Mouse (Mus musculus) intestine, embryonic 16.5 days (tissue): ENCODE results near the gene Dennd4c. TPM values are rescaled to one million over a fixed set of nuclear protein-coding genes. Genes with fewer than 3 reads are reported as not detected.
"Not testable (repeated sequence)": the region's sequence is repeated elsewhere in the genome, so short reads cannot be mapped to it uniquely, and the experiment has no call there.

Source experiments
- ATAC-seq: fragments of 200-750 bp; cut with Nextera tagmentation; 2 replicates; pipeline ENCODE4 v1.8.0; 2017; ENCODE audit warnings: moderate TSS enrichment, moderate library complexity
- H3K27ac ChIP-seq: fragments of 300-500 bp; sonication (generic); 2 replicates; pipeline ENCODE4 v1.5.1; 2014; ENCODE audit warnings: mild to moderate bottlenecking, low read length
- H3K27me3 ChIP-seq: fragments of 300-500 bp; sonication (generic); replicated peaks from 2 replicates; pipeline ENCODE4 v1.6.1; 2014; ENCODE audit warnings: low read length, control low read depth, mixed read lengths; ENCODE audit not compliant: control insufficient read depth, insufficient read depth
- H3K36me3 ChIP-seq: fragments of 300-500 bp; sonication (generic); 2 replicates; pipeline ENCODE4 v1.6.1; 2014; ENCODE audit warnings: low read length, control low read depth; ENCODE audit not compliant: control insufficient read depth, insufficient read depth
- H3K4me1 ChIP-seq: fragments of 300-500 bp; sonication (generic); 2 replicates; pipeline ENCODE4 v1.6.1; 2014; ENCODE audit warnings: low read length, control low read depth, mixed read lengths; ENCODE audit not compliant: control insufficient read depth, insufficient read depth
- H3K4me2 ChIP-seq: fragments of 300-500 bp; sonication (generic); 2 replicates; pipeline ENCODE4 v1.6.1; 2014; ENCODE audit warnings: low read depth, low read length, control low read depth
- H3K4me3 ChIP-seq: fragments of 300-500 bp; sonication (generic); 2 replicates; pipeline ENCODE4 v1.5.1; 2014; ENCODE audit warnings: mild to moderate bottlenecking, low read length
- H3K9ac ChIP-seq: fragments of 300-500 bp; sonication (generic); 2 replicates; pipeline ENCODE4 v1.6.1; 2014; ENCODE audit warnings: low read depth, low read length
- H3K9me3 ChIP-seq: fragments of 300-500 bp; sonication (generic); 2 replicates; pipeline ENCODE4 v1.6.1; 2016; ENCODE audit warnings: low read length, control low read depth; ENCODE audit not compliant: control insufficient read depth
- WGBS: fragments of 180-500 bp; shearing (Covaris S2); extraction: QIAGEN DNeasy Blood & Tissue Kit; methylation state at CpG from one replicate; pipeline ENCODE4 v1.1.7; 2014; 5-methylcytosine and 5-hydroxymethylcytosine counted together
- polyA plus RNA-seq: library from polyadenylated mRNA; unstranded; fragments of >200 nt; fragmentation: Nextera tagmentation; extraction: Ambion mirVana; gene quantifications from 2 replicates; pipeline ENCODE4 v1.2.1, GENCODE M21; 2015

Dennd4c gene
- polyA plus RNA-seq, 1 experiment from 2014 or later, result 2.9 TPM

DNA sequence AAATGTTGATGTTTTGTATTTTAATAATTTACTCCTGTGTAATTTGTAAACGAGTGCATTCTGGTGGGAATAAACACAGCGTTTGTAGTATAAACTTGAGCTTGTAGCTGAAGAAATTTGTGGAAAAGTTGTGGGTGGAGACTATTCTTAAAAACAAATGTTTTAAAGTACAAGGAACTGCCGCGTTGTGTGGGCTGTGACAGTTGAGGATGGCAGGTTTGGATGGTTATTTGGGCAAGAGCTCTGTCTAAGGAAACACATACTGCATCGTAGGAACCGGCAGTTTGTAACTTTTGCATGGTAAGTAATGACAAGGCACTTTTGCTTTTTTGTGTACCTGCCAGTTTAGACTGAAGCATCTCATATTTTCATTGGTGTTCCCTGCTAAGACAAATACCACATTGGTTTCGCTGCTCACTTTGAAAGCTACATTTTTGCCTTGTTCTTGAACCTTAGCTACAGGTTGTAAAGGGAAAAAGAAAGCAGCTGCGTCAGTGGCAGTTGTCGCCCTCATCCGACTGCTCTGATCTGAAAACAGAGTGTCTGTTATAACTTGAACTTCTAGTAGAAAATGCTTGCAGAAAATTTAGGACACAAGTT is 2.1 kb downstream of the Dennd4c start:
- H3K4me2 ChIP-seq, result no peak overlapping the region
- WGBS, result 65% methylated on average over 10 of the region's 10 CpGs
- no peaks in the 10 kb centered on the region for H3K36me3 ChIP-seq
- H3K27me3 ChIP-seq, result no peaks in the 10 kb centered on the region
- ATAC-seq, result no peak
- H3K4me3 ChIP-seq, result no peak overlapping the region
- H3K9me3 ChIP-seq, result no peaks in the 10 kb centered on the region
- H3K27ac ChIP-seq, result no peak overlapping the region
- no peak overlapping the region for H3K9ac ChIP-seq
- peaks cover 2% of the 10 kb centered on the region; the same call in 1 of the 2 replicates for H3K4me1 ChIP-seq

DNA sequence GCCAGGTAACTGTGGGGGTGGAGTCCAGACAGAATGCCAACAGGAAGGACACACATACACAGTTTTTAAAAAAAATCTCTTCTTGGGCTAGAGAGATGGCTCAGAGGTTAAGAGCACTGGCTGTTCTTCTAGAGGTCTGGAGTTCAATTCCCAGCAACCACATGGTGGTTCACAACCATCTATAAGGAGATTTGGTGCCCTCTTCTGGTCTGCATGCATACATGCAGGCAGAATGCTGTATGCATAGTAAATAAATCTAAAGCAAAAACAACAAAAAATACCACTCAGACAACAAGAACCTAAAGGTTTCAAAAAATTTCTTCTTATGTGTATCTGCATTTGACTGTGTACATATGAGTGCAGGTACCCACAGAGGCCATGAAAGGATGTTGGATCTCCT is 16.0 kb downstream of the Dennd4c start:
- H3K27me3 ChIP-seq, result no peaks in the 10 kb centered on the region
- no peak overlapping the region for H3K4me2 ChIP-seq
- H3K36me3 ChIP-seq, result no peaks in the 10 kb centered on the region
- ATAC-seq, result no peak
- H3K4me3 ChIP-seq, result no peak overlapping the region
- no peak overlapping the region for H3K9ac ChIP-seq
- no peaks in the 10 kb centered on the region for H3K4me1 ChIP-seq
- H3K27ac ChIP-seq, result no peak overlapping the region
- no peaks in the 10 kb centered on the region for H3K9me3 ChIP-seq

DNA sequence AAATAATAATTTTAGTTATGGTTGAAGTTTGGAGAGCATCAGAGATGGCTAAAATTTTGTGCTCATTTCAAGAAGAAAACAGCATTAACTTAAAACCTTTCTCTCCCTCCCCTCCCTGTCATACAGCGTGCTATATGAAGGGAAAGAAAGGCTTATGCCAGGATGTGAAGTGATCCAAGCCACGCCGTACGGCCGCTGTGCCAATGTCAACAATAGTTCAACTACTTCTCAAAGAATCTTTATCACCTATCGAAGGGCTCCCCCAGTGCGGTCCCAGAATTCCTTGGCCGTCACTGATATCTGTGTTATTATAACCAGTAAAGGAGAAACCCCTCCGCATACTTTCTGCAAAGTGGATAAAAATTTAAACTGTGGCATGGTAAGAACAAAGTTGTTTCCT is 29.2 kb downstream of the Dennd4c start:
- Histone ChIP-seq H3K27me3 (no peaks in the 10 kb centered on the region), H3K9me3 (no peaks in the 10 kb centered on the region), H3K4me1 (no peaks in the 10 kb centered on the region), H3K27ac (no peak overlapping the region), H3K36me3 (0 out of 2 replicates have a peak, but pooled peaks cover 2% of the 10 kb centered on the region), H3K4me3 (no peak overlapping the region), H3K9ac (no peak overlapping the region), H3K4me2 (no peak overlapping the region)
- WGBS, result 82% methylated on average over 9 of the region's 9 CpGs
- ATAC-seq, result no peak

DNA sequence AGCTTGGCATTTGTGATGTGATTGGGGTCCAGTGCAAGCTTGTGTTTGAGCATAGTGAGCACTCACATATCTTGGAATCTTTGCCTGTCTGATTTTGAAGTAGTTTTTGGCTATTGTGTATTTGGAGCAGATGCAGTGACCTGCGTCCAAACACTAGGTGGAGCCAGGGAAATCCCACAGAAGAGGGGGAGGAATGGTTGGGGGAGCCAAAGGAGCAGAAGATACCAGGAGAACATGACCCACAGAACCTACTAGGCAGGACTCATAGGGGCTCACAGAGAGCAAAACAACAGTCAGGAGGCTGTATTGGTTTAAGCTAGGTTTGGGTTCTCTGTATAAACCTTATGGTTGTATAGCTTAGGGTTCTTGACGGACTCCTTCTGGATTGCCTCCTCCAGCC is 62.2 kb downstream of the Dennd4c start:
- Histone ChIP-seq H3K9ac (no peak overlapping the region), H3K27ac (no peak overlapping the region), H3K4me3 (no peak overlapping the region), H3K36me3 (0 out of 2 replicates have a peak, but pooled peaks cover 3% of the 10 kb centered on the region), H3K4me2 (no peak overlapping the region), H3K9me3 (no peaks in the 10 kb centered on the region), H3K27me3 (no peaks in the 10 kb centered on the region), H3K4me1 (no peaks in the 10 kb centered on the region)
- no peak for ATAC-seq
- WGBS, result 61% methylated on average over 2 of the region's 2 CpGs

DNA sequence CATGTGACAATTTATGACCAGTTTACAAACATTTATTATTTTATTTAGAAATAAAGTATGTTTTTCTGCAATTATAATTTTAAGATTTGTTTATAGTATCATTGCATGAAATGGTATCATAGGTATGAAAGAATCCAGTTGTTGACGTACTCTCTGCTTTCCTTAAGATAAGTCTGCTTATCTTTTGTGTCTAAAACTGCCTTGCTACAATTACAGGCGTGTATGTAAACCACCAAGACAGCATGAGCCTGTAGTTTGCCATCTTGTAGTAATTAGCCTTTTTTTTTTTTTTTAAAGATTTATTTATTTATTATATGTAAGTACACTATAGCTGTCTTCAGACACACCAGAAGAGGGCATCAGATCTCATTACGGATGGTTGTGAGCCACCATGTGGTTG is 66.5 kb downstream of the Dennd4c start:
- Histone ChIP-seq H3K4me1 (no peaks in the 10 kb centered on the region), H3K9ac (no peak overlapping the region), H3K27me3 (no peaks in the 10 kb centered on the region), H3K4me2 (no peak overlapping the region), H3K4me3 (no peak overlapping the region), H3K27ac (no peak overlapping the region), H3K9me3 (no peaks in the 10 kb centered on the region), H3K36me3 (0 out of 2 replicates have a peak, but pooled peaks cover 3% of the 10 kb centered on the region)
- ATAC-seq, result no peak
- WGBS, result 90% methylated on average over 2 of the region's 3 CpGs

DNA sequence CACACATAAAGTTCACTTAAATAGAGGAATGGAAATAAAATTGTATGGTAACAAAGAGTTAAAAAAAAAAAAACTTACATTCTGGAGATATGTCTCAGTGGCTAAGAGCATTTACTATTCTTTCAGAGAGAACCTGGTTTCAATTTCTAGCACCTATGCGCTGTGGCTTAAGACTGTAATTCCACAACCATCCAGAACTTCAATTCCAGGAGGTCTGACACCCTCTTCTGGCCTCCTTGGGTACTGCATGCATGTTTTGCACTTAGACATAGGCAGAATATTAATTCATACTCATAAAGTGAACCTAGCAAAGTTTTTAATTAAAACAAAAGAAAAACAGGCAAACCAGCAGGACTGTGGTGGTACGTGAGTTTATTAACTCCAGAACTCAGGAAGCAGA is 74.8 kb downstream of the Dennd4c start:
- Histone ChIP-seq H3K4me1 (no peaks in the 10 kb centered on the region), H3K9me3 (no peaks in the 10 kb centered on the region), H3K27ac (no peak overlapping the region), H3K9ac (no peak overlapping the region), H3K36me3 (0 out of 2 replicates have a peak, but pooled peaks cover 4% of the 10 kb centered on the region), H3K4me2 (no peak overlapping the region), H3K4me3 (no peak overlapping the region), H3K27me3 (no peaks in the 10 kb centered on the region)
- WGBS, result 85% methylated on average over 2 of the region's 2 CpGs
- ATAC-seq, result no peak

DNA sequence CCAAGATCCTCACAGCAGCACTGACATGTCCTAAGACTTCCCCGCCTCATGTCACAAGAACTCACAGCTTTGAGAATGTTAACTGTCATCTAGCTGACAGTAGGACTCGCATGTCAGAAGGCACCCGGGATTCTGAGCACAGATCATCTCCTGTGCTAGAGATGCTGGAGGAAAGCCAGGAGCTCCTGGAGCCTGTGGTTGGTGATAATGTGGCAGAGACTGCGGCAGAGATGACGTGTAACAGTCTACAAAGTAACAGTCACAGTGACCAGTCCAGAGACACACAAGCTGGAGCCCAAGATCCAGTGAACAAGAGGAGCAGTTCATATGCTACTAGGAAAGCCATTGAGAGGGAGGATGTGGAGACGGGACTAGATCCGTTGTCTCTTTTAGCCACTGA is 76.8 kb downstream of the Dennd4c start:
- H3K9ac ChIP-seq, result no peak overlapping the region
- no peaks in the 10 kb centered on the region for H3K4me1 ChIP-seq
- H3K36me3 ChIP-seq, result 0 out of 2 replicates have a peak, but pooled peaks cover 5% of the 10 kb centered on the region
- H3K4me2 ChIP-seq, result no peak overlapping the region
- no peak overlapping the region for H3K4me3 ChIP-seq
- H3K27me3 ChIP-seq, result no peaks in the 10 kb centered on the region
- WGBS, result 90% methylated on average over 7 of the region's 7 CpGs
- no peak for ATAC-seq
- no peak overlapping the region for H3K27ac ChIP-seq
- no peaks in the 10 kb centered on the region for H3K9me3 ChIP-seq

DNA sequence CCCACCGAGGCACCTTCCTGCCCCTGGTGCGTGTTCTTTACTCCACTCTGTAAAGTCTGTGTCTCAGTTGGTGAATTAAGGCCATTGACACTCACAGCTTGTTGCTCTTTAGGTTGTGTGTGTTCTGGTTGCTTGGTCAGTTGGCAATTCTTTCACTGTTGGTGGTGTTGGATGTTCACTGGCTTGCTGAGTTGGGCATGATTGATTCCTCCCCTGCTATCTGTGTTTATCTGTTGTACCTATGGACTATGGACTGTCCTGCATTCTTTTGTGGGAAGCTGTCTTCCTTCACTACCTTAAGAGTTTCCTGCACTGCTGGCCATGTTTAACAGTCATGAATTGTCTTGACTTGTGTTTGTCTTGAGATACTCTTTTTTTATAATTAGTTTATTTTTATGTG is 83.5 kb downstream of the Dennd4c start:
- Histone ChIP-seq H3K9ac (no peak overlapping the region), H3K27me3 (no peaks in the 10 kb centered on the region), H3K36me3 (peaks cover 5% of the 10 kb centered on the region; the same call in 1 of the 2 replicates), H3K4me2 (no peak overlapping the region), H3K4me1 (no peaks in the 10 kb centered on the region), H3K9me3 (no peaks in the 10 kb centered on the region), H3K27ac (no peak overlapping the region), H3K4me3 (no peak overlapping the region)
- peak; percentile 67 for ATAC-seq
- 90% methylated on average over 2 of the region's 2 CpGs for WGBS

DNA sequence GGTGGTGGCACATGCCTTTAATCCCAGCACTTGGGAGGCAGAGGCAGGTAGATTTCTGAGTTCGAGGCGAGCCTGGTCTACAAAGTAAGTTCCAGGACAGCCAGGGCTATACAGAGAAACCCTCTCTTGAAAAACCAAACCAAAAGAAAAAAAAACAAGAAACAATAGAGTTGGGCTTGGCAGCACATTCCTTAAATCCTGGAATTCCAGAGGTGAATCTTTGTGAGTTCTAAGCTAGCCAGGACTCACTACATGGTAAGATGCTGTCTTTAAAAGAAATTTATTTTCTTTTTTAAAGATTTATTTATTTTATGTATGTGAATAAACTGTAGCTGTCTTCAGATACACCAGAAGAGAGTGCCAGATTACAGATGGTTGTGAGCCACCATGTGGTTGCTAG is 92.8 kb downstream of the Dennd4c start:
- WGBS, result 100% methylated on average over 2 of the region's 2 CpGs
- not testable (repeated sequence) for H3K4me2 ChIP-seq, H3K4me3 ChIP-seq, H3K36me3 ChIP-seq, H3K9ac ChIP-seq, H3K27me3 ChIP-seq, H3K9me3 ChIP-seq, ATAC-seq, H3K27ac ChIP-seq, H3K4me1 ChIP-seq

DNA sequence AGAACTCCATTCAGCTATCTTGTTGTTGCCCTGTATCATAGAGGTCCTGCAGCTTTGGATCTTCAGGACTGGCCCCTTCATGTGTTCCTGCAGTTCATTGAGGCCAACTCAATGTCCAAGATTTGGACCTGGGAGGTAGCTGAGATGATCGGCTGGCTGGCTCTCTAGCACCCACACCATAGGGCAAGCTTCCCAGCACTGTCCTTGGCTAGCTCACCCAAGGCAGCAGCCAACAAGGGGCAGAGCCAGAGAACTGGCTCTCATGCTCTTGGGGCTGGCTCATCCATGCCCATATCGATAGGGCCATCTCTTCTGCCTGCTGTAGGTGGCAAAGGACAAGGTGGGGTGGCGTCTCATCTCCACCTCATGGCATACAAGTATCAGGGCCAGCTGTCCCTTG is 97.0 kb downstream of the Dennd4c start:
- Histone ChIP-seq H3K4me3 (no peak overlapping the region), H3K4me2 (no peak overlapping the region), H3K27ac (no peak overlapping the region), H3K27me3 (no peaks in the 10 kb centered on the region), H3K9me3 (no peaks in the 10 kb centered on the region), H3K36me3 (0 out of 2 replicates have a peak, but pooled peaks cover 3% of the 10 kb centered on the region), H3K9ac (no peak overlapping the region), H3K4me1 (0 out of 2 replicates have a peak, but pooled peaks cover 4% of the 10 kb centered on the region)
- WGBS, result 93% methylated on average over 3 of the region's 3 CpGs
- no peak for ATAC-seq
